Mouse (Mus musculus) kidney, adult 2 months (tissue): ENCODE results near the gene Pou3f3.

Experiments
- CTCF ChIP-seq: fragments of 200-500 bp; conservative IDR thresholded peaks from 2 replicates; pipeline ENCODE4 v1.5.1; 2011; ENCODE audit warnings: low read depth, mild to moderate bottlenecking, control low read depth, low read length, moderate library complexity, mixed read lengths; ENCODE audit not compliant: insufficient read depth, insufficient read length
- POLR2A ChIP-seq: fragments of 200-500 bp; IDR thresholded peaks from one replicate; pipeline ENCODE4 v1.6.1; 2011; ENCODE audit warnings: low read depth, low read length, control low read depth

- TF ChIP-seq CTCF (no peak), POLR2A (no peak)
Observed at GRCm38 (mm10) chr1:42710995-42711394, 15.4 kb downstream of the Pou3f3 start.
